Mouse (Mus musculus) brown adipose tissue, adult 24 weeks (tissue): ENCODE data around the gene Mcemp1. TPM values are rescaled to one million over a fixed set of nuclear protein-coding genes. Genes with fewer than 3 reads are reported as not detected.

Experiments used
- H3K27ac ChIP-seq: fragments of 200-500 bp; replicated peaks from 2 replicates; pipeline ENCODE4 v1.5.1; 2012; ENCODE audit warnings: low read depth, mild to moderate bottlenecking, low read length
- H3K4me1 ChIP-seq: fragments of 200-500 bp; 2 replicates; pipeline ENCODE4 v1.6.1; 2012; ENCODE audit warnings: low read length, mixed read lengths; ENCODE audit not compliant: control insufficient read depth, insufficient read depth, insufficient read length
- H3K4me3 ChIP-seq: fragments of 200-500 bp; 2 replicates; pipeline ENCODE4 v1.5.1; 2012; ENCODE audit warnings: low read depth, mild to moderate bottlenecking, low read length, moderate library complexity; ENCODE audit not compliant: insufficient read depth
- polyA plus RNA-seq: library from polyadenylated mRNA; stranded (reverse); fragments of >200 nt; gene quantifications from 2 replicates; pipeline ENCODE4 v1.2.4, GENCODE M21; 2012; ENCODE audit not compliant: missing spikeins, insufficient read depth, insufficient read length

The Mcemp1 gene
- polyA plus RNA-seq, result not detected in 2 replicates

DNA sequence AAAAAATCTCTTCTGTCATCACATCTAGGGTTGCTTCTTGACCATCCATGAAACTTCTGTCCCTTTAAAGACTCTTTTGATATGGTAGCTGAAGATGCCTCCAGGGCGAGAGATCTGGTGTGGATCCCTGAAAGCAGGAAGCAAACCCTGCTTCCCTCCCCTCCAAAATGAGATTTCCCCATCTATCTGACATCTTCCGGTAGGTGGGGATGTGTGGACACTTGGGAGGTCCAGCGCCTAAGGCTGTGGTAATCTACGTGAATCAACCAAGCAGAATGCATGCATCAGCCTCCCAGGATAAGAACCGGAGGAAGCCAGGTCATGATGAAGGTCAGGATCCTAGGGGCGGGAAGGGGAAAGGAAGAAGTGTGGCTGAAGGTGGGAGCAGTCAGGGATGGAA is at the start of gene Mcemp1:
Gene Mcemp1 (plus strand): TSS at position 248 of the 400 bp plus-strand sequence.
- no peak within 1 kb of the TSS for H3K4me3 ChIP-seq
- H3K27ac ChIP-seq, result no peak within 1 kb of the TSS

DNA sequence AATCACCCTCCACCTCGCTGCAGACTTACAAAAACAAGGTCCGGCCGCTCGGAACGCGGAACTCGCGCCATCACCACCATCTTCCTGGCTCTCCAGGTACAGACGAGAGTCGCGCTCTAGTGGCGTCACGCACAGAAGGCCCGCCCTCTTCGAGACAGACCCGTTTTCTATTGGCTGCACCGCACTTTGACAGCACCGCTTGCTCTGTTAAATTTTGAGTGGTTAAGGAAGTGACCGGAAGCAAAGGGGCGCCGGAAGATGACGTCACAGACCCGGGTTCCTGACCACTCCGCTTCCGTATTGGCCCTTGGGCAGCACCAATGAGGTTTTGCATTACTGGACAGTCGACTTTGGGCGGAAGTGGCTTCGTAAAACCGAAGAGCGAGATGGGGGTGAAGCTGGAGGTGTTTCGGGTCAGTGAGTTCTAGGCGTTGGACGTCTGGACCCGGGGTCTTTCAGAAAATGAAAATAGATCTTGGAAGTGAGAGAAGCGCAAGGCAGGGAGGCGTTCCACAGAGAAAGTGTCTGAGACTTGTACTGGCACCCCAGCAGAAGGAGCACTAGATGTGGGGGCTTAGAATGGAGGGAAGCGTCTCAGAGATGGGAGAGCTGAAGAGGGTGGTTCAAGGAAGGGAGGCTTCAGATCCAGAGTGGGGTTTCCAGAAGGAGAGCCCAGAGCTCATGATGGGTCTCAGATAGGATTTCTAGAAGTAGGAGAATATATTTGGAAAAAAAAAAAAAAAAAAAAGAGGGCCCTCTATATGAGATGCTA is 44.2 kb upstream of the Mcemp1 start, which contains the start of the genes Xab2 and Pet100:
Gene Xab2 (minus strand): TSS at position 118 of the 772 bp plus-strand sequence.
Gene Pet100 (plus strand): TSS at position 350 of the 772 bp plus-strand sequence.
- peak within 1 kb of the TSS; percentile 80 for H3K4me3 ChIP-seq
- 0 out of 2 replicates have a peak, but pooled peaks cover 3% of the 10 kb centered on the region for H3K4me1 ChIP-seq
- H3K27ac ChIP-seq, result peak within 1 kb of the TSS; percentile 59

More for the DNA sequence above, at the start of gene Mcemp1:
- no peaks in the 10 kb centered on the region; the same call in 1 of the 2 replicates for H3K4me1 ChIP-seq

DNA sequence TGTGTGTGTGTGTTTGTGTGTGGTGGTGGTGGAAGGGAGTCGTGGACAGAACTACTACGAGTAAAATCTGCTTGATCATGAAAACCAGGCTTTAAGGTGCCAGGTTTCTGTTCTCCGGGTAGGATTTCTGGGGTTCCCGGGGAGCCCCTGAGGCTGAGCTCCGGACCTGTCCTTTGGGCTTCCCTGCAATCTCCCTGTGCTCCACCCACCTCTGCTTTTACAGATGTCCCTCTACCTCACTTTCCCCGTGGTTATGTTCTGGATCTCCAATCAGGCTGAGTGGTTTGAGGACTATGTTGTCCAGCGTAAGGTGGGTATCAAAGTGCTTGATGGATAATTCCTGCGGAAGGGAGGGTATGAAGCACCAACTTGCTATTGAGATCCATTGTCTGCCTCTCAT is 43.4 kb upstream of the Mcemp1 start:
- no peak overlapping the region for H3K27ac ChIP-seq
- peak overlapping the region; percentile 79 for H3K4me3 ChIP-seq
- H3K4me1 ChIP-seq, result 0 out of 2 replicates have a peak, but pooled peaks cover 3% of the 10 kb centered on the region

DNA sequence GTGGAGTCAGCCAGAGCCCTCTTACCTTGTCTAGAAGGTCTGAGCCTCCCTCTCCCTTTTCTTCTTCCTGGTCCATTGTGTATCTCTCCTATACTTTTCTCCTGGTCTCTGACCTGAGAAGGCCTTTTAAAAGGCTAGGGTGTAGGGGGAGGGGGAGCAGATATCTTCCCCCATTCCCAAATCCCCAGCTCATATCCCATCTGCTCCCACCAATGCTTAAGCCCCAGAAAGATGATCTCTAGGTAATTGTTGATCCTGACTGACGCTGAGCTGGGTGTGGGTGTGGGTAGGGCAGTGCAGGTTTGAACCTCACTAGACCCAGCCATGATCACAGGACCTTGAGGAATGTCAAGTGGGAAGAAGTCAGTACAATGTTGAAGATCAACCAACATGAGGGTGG is 40.1 kb upstream of the Mcemp1 start, which contains the start of gene Pcp2:
Gene Pcp2 (minus strand): TSS at position 101 of the 400 bp plus-strand sequence.
- Histone ChIP-seq H3K27ac (no peak within 1 kb of the TSS), H3K4me1 (0 out of 2 replicates have a peak, but pooled peaks cover 1% of the 10 kb centered on the region), H3K4me3 (no peak within 1 kb of the TSS)

DNA sequence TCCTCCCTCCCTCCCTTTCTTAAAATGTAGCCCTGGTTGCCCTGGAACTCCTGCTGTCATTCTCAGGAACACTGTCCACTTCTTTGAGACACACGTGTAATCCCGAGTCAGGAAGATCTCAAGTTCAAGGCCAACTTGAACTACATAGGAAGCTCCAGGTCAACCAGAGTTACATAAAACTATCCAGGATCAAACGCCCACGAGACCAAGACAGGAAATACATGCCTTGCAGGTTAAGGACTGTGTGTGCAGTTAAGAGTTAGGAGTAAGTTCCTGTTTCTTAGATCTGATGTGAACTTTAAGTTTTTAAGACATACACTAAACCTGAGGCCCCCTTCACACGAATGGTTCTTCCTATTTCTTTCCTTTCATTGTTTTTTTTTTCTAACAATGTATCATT is 38.6 kb upstream of the Mcemp1 start:
- Histone ChIP-seq H3K4me1 (no peaks in the 10 kb centered on the region), H3K27ac (no peak overlapping the region), H3K4me3 (no peak overlapping the region)

DNA sequence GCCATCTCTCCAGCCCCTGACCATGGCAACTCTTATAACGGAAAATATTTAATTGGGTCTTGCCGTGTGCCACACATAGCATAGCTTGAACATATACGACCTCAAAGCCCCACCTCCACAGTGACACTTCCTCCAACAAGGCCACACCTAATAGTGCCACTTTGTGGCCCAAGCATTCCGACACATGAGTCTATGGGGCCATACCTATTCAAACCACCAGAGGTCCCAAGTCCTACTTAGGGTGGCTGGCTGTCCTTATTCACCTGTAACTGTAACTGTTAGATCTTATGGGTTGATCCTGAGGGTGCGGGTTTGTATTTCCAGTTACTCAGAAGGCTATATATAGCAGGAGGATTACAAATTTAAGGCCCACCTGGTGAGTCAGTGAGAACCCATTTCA is 37.5 kb upstream of the Mcemp1 start:
- Histone ChIP-seq H3K4me3 (no peak overlapping the region), H3K4me1 (no peaks in the 10 kb centered on the region), H3K27ac (no peak overlapping the region)

DNA sequence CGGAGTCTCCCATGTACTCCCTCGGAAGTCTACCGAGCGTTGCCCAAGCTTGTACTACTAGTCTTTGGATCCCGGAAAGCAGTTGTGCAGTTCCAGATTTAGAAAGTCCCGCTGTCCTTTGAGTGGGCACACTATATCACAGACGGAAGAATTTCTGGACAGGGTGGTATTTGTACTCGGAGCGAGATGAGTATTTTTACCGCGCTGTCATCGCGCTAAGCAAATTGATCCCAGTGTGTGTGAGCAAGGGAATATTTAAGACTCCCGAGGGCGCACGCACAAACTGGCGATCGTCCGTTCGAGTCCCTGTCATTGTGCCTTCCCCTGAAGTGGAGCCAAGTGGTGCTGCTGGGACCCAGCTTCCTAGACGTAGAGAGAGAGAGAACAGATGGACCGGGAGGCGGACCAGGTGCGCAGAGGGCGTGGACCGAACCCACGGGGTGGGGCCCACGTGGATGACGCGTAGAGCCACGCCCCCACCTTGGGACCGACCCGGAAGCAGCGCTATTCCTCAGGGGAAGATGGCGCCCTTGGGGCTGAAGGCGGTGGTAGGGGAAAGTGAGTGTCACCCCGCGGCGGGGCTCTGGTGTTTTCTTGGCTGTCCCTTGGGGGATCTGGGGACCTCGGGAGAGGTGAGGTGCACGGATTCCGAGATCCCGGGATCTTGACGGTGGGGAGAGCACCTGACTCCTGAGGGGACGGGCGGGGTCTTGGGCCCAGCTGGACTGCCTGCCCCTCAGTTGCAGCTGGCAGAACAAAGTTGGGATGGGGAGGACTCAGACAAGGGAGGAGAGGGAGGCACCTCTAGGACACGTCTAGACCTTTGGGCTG is 34.7 kb upstream of the Mcemp1 start, which contains the start of gene Stxbp2:
Gene Stxbp2 (plus strand): TSS at position 309 of the 831 bp plus-strand sequence.
- H3K27ac ChIP-seq, result no peak within 1 kb of the TSS
- peak within 1 kb of the TSS; percentile 62 for H3K4me3 ChIP-seq
- no peaks in the 10 kb centered on the region for H3K4me1 ChIP-seq

DNA sequence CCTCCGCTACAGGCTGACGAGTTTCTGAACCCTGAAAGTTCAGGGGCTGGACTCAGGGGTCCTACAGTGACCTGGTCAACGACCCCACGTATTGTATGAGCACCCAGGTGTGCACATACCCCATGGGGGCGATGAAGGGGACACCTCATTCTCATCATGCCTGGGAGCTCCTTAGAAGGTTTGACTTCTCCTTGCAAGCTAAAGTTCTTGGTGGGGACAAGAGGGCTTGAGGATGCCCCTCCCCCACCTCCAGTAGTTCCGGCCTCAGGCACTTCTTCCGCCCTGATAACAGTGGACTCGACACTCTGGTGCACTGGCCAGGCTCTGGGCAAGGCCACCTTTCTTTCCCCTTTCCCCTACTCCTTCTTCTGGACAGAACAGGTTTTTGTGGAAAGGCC is 34.1 kb upstream of the Mcemp1 start:
- Histone ChIP-seq H3K4me3 (peak overlapping the region; percentile 62), H3K4me1 (no peaks in the 10 kb centered on the region), H3K27ac (no peak overlapping the region)

DNA sequence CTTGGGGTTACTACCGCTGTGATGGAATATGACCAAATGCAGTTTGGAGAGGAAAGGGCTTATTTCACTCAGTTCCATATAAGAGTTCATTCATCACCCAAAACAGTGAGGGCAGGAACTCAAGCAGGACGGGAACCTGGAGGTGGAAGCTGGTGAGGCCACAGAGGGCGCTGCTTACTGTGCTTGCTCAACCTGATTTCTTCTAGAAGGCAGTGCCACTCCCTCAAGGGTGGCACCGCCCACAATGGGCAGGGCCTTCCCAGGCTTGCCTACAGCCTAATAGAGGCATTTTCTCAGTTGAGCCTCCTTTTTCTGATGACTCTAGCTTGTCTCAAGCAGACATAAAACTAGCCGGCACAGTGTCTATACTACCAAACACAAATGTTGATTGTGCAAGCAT is 19.8 kb upstream of the Mcemp1 start:
- H3K4me1 ChIP-seq, result peaks cover 13% of the 10 kb centered on the region; the same call in 1 of the 2 replicates
- no peak overlapping the region for H3K4me3 ChIP-seq
- H3K27ac ChIP-seq, result peak overlapping the region; percentile 92

DNA sequence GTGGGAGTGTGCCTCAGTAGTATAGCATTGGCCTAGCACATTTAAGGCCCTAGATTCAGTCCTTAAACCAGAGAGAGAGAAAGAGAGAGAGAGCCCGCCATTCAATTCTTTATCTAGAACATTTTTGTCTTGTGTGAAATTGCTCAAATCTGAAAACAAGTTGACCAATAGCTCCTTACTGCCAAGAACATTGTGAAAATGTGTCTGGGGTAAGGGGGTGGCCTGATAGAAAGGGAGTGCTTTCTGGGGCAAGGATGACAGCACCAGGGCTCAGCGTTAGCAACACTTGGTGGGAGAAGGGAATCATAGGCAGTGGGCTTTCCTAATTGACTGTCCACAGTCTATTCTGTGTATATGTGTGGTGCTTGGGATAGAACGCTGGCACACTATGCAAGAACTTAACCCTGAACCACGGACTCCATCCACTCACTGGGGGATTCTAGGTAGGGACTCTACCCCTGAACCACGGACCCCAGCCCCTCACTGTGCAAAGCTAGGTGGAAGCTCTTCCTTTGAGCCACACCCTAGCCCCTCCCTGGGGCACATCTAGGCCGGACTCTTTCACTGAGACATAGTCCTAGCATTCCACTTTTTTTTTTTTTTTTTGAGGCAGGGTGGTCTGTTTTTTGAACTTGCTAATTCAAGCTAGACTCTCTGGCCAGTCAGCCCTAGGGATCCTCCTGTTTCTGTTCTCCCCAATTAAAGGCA is 18.6 kb upstream of the Mcemp1 start:
- H3K27ac ChIP-seq, result peak overlapping the region; percentile 93
- no peak overlapping the region for H3K4me3 ChIP-seq
- H3K4me1 ChIP-seq, result peaks cover 13% of the 10 kb centered on the region; the same call in 1 of the 2 replicates

DNA sequence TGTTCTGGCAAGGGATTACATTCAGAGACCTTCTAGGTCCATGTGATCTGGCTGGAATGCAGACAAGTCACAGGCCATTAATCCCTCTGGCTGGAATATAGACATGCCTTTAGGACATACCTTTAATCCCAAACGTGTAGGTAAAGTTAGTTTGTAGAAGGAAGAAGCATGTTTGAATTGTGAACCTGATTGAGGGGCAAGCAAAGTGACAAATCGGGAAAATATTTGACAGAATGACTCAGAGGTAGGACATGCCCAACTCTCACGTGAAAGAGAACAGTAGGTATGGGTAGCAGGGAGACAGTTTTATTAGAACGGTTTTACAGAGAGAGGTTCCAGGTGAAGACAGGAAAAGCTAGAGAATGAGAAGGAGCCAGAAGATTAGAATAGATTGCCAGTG is 18.0 kb upstream of the Mcemp1 start:
- H3K27ac ChIP-seq, result peak overlapping the region; percentile 93
- H3K4me1 ChIP-seq, result peaks cover 13% of the 10 kb centered on the region; the same call in 1 of the 2 replicates
- H3K4me3 ChIP-seq, result no peak overlapping the region

DNA sequence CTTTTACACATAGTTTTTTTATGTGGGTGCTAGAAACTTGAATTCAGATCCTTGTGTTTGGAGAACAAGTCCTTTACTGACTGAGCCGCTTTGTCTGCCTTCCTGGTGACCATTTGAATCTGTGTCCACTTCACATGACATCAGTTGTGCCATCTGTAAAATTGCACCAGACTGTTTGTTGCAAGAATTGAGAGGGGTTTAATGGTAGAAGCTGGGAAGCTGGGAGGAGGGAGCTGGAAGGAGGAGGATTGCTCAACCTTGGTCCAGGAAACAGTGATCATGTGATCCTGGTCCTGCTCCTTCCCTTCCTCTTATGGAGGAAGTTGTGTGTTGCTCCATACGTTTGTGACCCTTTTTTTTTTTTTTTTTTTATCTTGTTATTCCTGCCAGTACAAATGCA is 17.3 kb upstream of the Mcemp1 start:
- no peak overlapping the region for H3K4me3 ChIP-seq
- H3K27ac ChIP-seq, result 0 out of 2 replicates have a peak overlapping the region, but pooled peaks have one; percentile 93
- H3K4me1 ChIP-seq, result peaks cover 13% of the 10 kb centered on the region; the same call in 1 of the 2 replicates

DNA sequence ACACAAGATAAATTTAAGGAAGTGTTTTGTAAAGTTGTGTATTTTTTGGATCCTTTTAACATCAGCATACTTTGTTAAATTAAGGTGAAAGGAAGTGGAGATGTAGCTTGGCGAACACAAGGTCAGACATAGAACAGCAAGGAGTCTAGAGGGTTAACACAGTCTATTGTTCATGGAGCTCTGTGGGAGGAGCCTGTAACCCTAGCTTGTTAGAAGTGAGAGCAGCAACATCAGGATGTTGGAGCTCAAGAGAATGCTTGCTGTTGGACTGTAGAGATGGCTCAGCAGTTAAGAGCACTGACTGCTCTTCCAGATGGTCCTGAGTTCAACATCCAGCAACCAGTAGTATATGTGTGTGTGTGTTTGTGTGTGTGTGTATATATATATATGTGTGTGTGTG is 16.6 kb upstream of the Mcemp1 start:
- Histone ChIP-seq H3K27ac (no peak overlapping the region), H3K4me1 (peaks cover 13% of the 10 kb centered on the region; the same call in 1 of the 2 replicates), H3K4me3 (no peak overlapping the region)

DNA sequence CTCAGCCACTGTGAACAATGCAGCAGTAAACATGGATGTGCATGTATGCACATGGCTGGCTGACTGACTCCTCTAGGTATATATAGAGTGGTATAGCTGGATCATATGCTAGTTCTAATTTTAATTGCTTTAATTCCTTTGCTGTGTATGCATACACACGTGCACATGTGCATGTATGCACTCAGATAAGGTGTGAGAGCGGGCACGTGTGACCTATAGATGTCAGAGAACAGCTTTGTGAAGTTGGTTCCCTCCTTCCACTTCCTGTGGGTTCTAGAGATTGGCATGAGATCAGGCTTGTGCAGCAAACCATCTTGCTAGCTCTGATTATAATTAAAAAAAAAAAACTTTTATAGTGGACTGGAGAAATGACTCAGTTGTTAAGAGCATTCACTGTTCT is 12.7 kb upstream of the Mcemp1 start:
- Histone ChIP-seq H3K4me3 (no peak overlapping the region), H3K4me1 (peaks cover 17% of the 10 kb centered on the region)

More for the DNA sequence above, 12.7 kb upstream of the Mcemp1 start:
- no peak overlapping the region for H3K27ac ChIP-seq
